Mouse (Mus musculus) myocyte (in vitro differentiated cells): ENCODE measurements around the gene Enox2. TPM values are rescaled to one million over a fixed set of nuclear protein-coding genes. Genes with fewer than 3 reads are reported as not detected.

ENCODE experiments used
- H3K27me3 ChIP-seq: one replicate; pipeline ENCODE4 v1.6.1; 2011; ENCODE audit not compliant: control insufficient read depth, insufficient read depth, insufficient read length
- H3K36me3 ChIP-seq: one replicate; pipeline ENCODE4 v1.6.1; 2011; ENCODE audit not compliant: control insufficient read depth, insufficient read depth
- H3K4me2 ChIP-seq: one replicate; pipeline ENCODE4 v1.6.1; 2011; ENCODE audit warnings: low read depth, control low read depth
- H3K4me3 ChIP-seq: one replicate; pipeline ENCODE4 v1.5.1; 2011; ENCODE audit warnings: mild to moderate bottlenecking, control low read depth, moderate library complexity
- H3K79me2 ChIP-seq: one replicate; pipeline ENCODE4 v1.6.1; 2011; ENCODE audit not compliant: control insufficient read depth, insufficient read depth
- H3ac ChIP-seq: one replicate; pipeline ENCODE4 v1.6.1; 2011; ENCODE audit not compliant: control insufficient read depth, insufficient read length
- CEBPB ChIP-seq: IDR thresholded peaks from 2 replicates; pipeline ENCODE4 v1.6.1; 2011; ENCODE audit warnings: mild to moderate bottlenecking, moderate library complexity; ENCODE audit not compliant: poor library complexity, insufficient read depth, severe bottlenecking
- E2F4 ChIP-seq: IDR thresholded peaks from one replicate; pipeline ENCODE4 v1.6.1; 2011; ENCODE audit warnings: mild to moderate bottlenecking, control low read depth, moderate library complexity; ENCODE audit not compliant: insufficient read depth
- MAX ChIP-seq: IDR thresholded peaks from one replicate; pipeline ENCODE4 v1.6.1; 2011; ENCODE audit warnings: low read depth, mild to moderate bottlenecking, control low read depth
- MYOD1 ChIP-seq, 3 experiments: IDR thresholded peaks; one replicate each; pipeline ENCODE4 v1.6.1; 2011; ENCODE audit warnings: control low read depth in 2 of 3, low read depth in 2 of 3, mild to moderate bottlenecking in 2 of 3, moderate library complexity in 1 of 3; ENCODE audit not compliant: insufficient read length in 2 of 3, control insufficient read depth in 1 of 3
- MYOG ChIP-seq, 3 experiments: IDR thresholded peaks; one replicate each; pipeline ENCODE4 v1.6.1; 2011; ENCODE audit warnings: control low read depth in 2 of 3, low read depth in 2 of 3, mild to moderate bottlenecking in 2 of 3; ENCODE audit not compliant: insufficient read length in 2 of 3, control insufficient read depth in 1 of 3, insufficient read depth in 1 of 3
- POLR2A ChIP-seq: IDR thresholded peaks from one replicate; pipeline ENCODE4 v1.6.1; 2011; ENCODE audit warnings: low read depth, mild to moderate bottlenecking, control low read depth, moderate library complexity; ENCODE audit not compliant: insufficient read length
- POLR2AphosphoS2 ChIP-seq: IDR thresholded peaks from one replicate; pipeline ENCODE4 v1.6.1; 2011; ENCODE audit warnings: low read depth, control low read depth; ENCODE audit not compliant: insufficient read length
- REST ChIP-seq: IDR thresholded peaks from one replicate; pipeline ENCODE4 v1.6.1; 2011; ENCODE audit warnings: mild to moderate bottlenecking, control low read depth, moderate library complexity; ENCODE audit not compliant: insufficient read depth, insufficient read length
- SRF ChIP-seq: IDR thresholded peaks from one replicate; pipeline ENCODE4 v1.6.1; 2011; ENCODE audit warnings: low read depth; ENCODE audit not compliant: control insufficient read depth, insufficient read length
- TCF12 ChIP-seq: IDR thresholded peaks from one replicate; pipeline ENCODE4 v1.6.1; 2011; ENCODE audit warnings: mild to moderate bottlenecking, control low read depth; ENCODE audit not compliant: poor library complexity, insufficient read depth, severe bottlenecking
- TCF3 ChIP-seq: IDR thresholded peaks from one replicate; pipeline ENCODE4 v1.6.1; 2011; ENCODE audit warnings: low read depth, control low read depth; ENCODE audit not compliant: insufficient read length
- USF1 ChIP-seq: IDR thresholded peaks from one replicate; pipeline ENCODE4 v1.6.1; 2011; ENCODE audit warnings: low read depth, mild to moderate bottlenecking, control low read depth, moderate library complexity
- polyA plus RNA-seq: library from polyadenylated mRNA; unstranded; fragments of >200 nt; fragmentation: generic; extraction: Trizol; gene quantifications from one replicate; pipeline ENCODE4 v1.2.1, GENCODE M21; 2012; ENCODE audit warnings: missing spikeins

Enox2 gene
- polyA plus RNA-seq = 3.0 TPM

- TF ChIP-seq POLR2A (peak; percentile 72), E2F4 (no peak), USF1 (peak; percentile 73)
- no peak within 1 kb of the TSS for H3ac ChIP-seq
Observed at GRCm38 (mm10) chrX:49287700-49288563, at the start of gene Enox2. Gene Enox2, minus strand, starts transcription at chrX:49288259.

DNA sequence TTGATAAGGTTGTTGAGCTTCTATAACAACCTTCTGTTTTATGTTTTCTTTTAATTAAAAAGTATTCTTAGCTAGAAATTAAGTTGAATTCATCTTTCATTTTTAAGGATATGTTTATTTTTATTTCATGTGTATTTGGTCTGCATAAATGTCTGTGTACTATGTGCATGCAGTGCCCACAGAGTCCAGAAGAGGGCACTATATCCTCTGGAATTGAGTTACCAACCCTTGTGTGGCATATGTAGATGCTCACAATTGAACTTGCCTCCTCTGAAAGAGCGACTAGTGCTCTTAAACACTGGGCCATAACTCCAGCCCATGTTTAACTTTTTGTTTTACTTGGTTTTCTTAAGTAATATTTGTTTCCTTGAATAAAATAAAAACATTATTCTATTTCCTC lies 21.4 kb upstream of the Enox2 start:
- no peak overlapping the region for H3K4me2 ChIP-seq

More at GRCm38 (mm10) chrX:49287700-49288563, at the start of gene Enox2:
- H3K36me3 ChIP-seq = no peaks in the 10 kb centered on the region
- peak within 1 kb of the TSS; percentile 65 for H3K4me2 ChIP-seq
- no peaks in the 10 kb centered on the region for H3K79me2 ChIP-seq
- H3K27me3 ChIP-seq = no peaks in the 10 kb centered on the region
- H3K4me3 ChIP-seq = peak within 1 kb of the TSS; percentile 36

GRCm38 (mm10) chrX:49306659-49307058 lies 18.6 kb upstream of the Enox2 start:
- no peak overlapping the region for H3ac ChIP-seq
- H3K27me3 ChIP-seq = no peaks in the 10 kb centered on the region
- TF ChIP-seq USF1 (no peak), E2F4 (no peak), MYOD1 (IDR thresholded peaks at IDR 0.05; ENCODE audit: control insufficient read depth in 1 of 3, insufficient read length in 2 of 3, low read depth in 2 of 3) (no peak), POLR2A (no peak), TCF12 (no peak)
- H3K4me3 ChIP-seq = no peak overlapping the region
- H3K79me2 ChIP-seq = no peaks in the 10 kb centered on the region
- no peaks in the 10 kb centered on the region for H3K36me3 ChIP-seq
- H3K4me2 ChIP-seq = no peak overlapping the region

More for the DNA sequence above, 21.4 kb upstream of the Enox2 start:
- no peaks in the 10 kb centered on the region for H3K36me3 ChIP-seq
- no peaks in the 10 kb centered on the region for H3K79me2 ChIP-seq
- no peak for TF ChIP-seq POLR2AphosphoS2
- TF ChIP-seq POLR2A = no peak
- TF ChIP-seq USF1 = no peak
- TF ChIP-seq CEBPB = no peak
- no peak for TF ChIP-seq E2F4
- no peak for TF ChIP-seq MAX
- TF ChIP-seq MYOG (IDR thresholded peaks at IDR 0.05; ENCODE audit: control insufficient read depth in 1 of 3, insufficient read depth in 1 of 3, insufficient read length in 2 of 3, low read depth in 2 of 3) = no peak
- no peak for TF ChIP-seq REST
- no peak for TF ChIP-seq SRF
- TF ChIP-seq TCF12 = no peak
- TF ChIP-seq TCF3 = no peak
- TF ChIP-seq MYOD1 (IDR thresholded peaks at IDR 0.05; ENCODE audit: control insufficient read depth in 1 of 3, insufficient read length in 2 of 3, low read depth in 2 of 3) = no peak
- no peak overlapping the region for H3ac ChIP-seq
- H3K4me3 ChIP-seq = no peak overlapping the region
- H3K27me3 ChIP-seq = no peaks in the 10 kb centered on the region

DNA sequence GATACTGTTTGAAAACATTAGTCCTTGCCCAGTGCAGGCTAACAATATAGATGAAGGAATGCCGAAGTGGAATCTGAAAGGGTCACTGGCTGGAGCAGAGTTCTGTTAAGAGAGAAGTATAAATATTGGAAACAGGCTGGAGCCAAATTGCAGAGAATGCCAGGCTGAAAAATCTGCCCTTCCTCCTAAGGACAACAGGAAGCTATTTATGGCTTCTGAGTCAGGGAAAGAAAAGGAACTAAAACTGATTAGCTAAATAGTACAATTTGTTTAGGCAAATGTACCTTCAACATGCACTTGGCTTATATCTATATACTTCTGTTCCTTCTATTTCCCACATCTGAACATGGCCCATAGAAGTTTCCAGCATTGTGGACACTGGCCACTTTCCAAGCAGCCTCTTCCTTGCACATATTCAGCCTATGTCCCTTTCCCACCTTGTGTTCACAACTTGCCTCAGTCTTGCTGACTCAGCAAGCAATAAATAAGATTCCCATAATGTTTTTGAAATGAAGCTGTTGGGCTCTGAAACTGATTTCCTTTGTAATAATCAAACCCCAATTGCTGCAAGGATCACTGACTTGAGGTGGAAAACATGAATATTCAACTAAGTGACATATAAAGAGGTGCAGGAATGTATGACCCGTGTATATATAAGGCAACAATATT lies 8.0 kb downstream of the Enox2 start:
- TF ChIP-seq E2F4 = no peak
- no peak for TF ChIP-seq MYOG (IDR thresholded peaks at IDR 0.05; ENCODE audit: control insufficient read depth in 1 of 3, insufficient read depth in 1 of 3, insufficient read length in 2 of 3, low read depth in 2 of 3)
- no peak for TF ChIP-seq MYOD1 (IDR thresholded peaks at IDR 0.05; ENCODE audit: control insufficient read depth in 1 of 3, insufficient read length in 2 of 3, low read depth in 2 of 3)
- H3K4me2 ChIP-seq = no peak overlapping the region
- no peak overlapping the region for H3ac ChIP-seq
- no peak overlapping the region for H3K4me3 ChIP-seq
- H3K79me2 ChIP-seq = no peaks in the 10 kb centered on the region
- no peaks in the 10 kb centered on the region for H3K36me3 ChIP-seq
- no peaks in the 10 kb centered on the region for H3K27me3 ChIP-seq

GRCm38 (mm10) chrX:49273487-49274042 lies 14.5 kb downstream of the Enox2 start:
- H3K27me3 ChIP-seq = no peaks in the 10 kb centered on the region
- H3K36me3 ChIP-seq = no peaks in the 10 kb centered on the region
- TF ChIP-seq REST (no peak), TCF3 (no peak), E2F4 (no peak), CEBPB (no peak), MYOG (IDR thresholded peaks at IDR 0.05; ENCODE audit: control insufficient read depth in 1 of 3, insufficient read depth in 1 of 3, insufficient read length in 2 of 3, low read depth in 2 of 3) (no peak), SRF (no peak), MYOD1 (IDR thresholded peaks at IDR 0.05; ENCODE audit: control insufficient read depth in 1 of 3, insufficient read length in 2 of 3, low read depth in 2 of 3) (no peak), TCF12 (no peak), MAX (no peak), POLR2A (no peak), USF1 (no peak), POLR2AphosphoS2 (no peak)
- H3K4me3 ChIP-seq = no peak overlapping the region
- H3ac ChIP-seq = no peak overlapping the region
- H3K79me2 ChIP-seq = no peaks in the 10 kb centered on the region
- H3K4me2 ChIP-seq = no peak overlapping the region
